Mouse (Mus musculus): ENCODE results near the gene Ccdc107.
A peak's percentile ranks its signal among the peaks of the same experiment; 100 is the strongest.
"Not testable (repeated sequence)": the region's sequence is repeated elsewhere in the genome, so short reads cannot be mapped to it uniquely, and the experiment has no call there.

Ccdc107 gene

GRCm38 (mm10) chr4:43485666-43486065 is 7.0 kb upstream of the Ccdc107 start:
- not testable (repeated sequence) for DNase-seq (ENCODE audit: low read depth, low spot score)

- DNase-seq (ENCODE audit: low read depth, low spot score), result no peak
These were observed 3.1 kb upstream of the Ccdc107 start for GRCm38 (mm10) chr4:43489611-43490010.

- DNase-seq (ENCODE audit: low read depth, low spot score), result no peak
These were observed 1.9 kb upstream of the Ccdc107 start for GRCm38 (mm10) chr4:43490801-43491200.

GRCm38 (mm10) chr4:43492101-43492820 is 439 bp upstream of the Ccdc107 start:
- DNase-seq (ENCODE audit: low read depth, low spot score), result peak; percentile 39

GRCm38 (mm10) chr4:43493186-43493845 is 616 bp downstream of the Ccdc107 start:
- peak; percentile 88 for DNase-seq (ENCODE audit: low read depth, low spot score)

- peak; percentile 37 for DNase-seq (ENCODE audit: low read depth, low spot score)
These were observed 1.1 kb downstream of the Ccdc107 start for GRCm38 (mm10) chr4:43493846-43494240.

GRCm38 (mm10) chr4:43496587-43496986 is 3.9 kb downstream of the Ccdc107 start:
- no peak for DNase-seq (ENCODE audit: low read depth, low spot score)

- no peak for DNase-seq (ENCODE audit: low read depth, low spot score)
These were observed 4.7 kb downstream of the Ccdc107 start for GRCm38 (mm10) chr4:43497405-43497804.

GRCm38 (mm10) chr4:43497946-43498345 is 5.2 kb downstream of the Ccdc107 start:
- DNase-seq (ENCODE audit: low read depth, low spot score), result no peak

- DNase-seq (ENCODE audit: low read depth, low spot score), result peak; percentile 60
These were observed 6.3 kb downstream of the Ccdc107 start for GRCm38 (mm10) chr4:43498983-43499382.

- DNase-seq (ENCODE audit: low read depth, low spot score), result peak; percentile 87
These were observed 7.0 kb downstream of the Ccdc107 start, which contains the start of gene Arhgef39 for GRCm38 (mm10) chr4:43499407-43500333. Gene Arhgef39, minus strand, starts transcription at chr4:43499695.

- DNase-seq (ENCODE audit: low read depth, low spot score), result no peak
These were observed 10.3 kb downstream of the Ccdc107 start for GRCm38 (mm10) chr4:43503041-43503440.

GRCm38 (mm10) chr4:43503506-43503905 is 10.8 kb downstream of the Ccdc107 start:
- no peak for DNase-seq (ENCODE audit: low read depth, low spot score)

- no peak for DNase-seq (ENCODE audit: low read depth, low spot score)
These were observed 11.6 kb downstream of the Ccdc107 start for GRCm38 (mm10) chr4:43504269-43504668.

GRCm38 (mm10) chr4:43506074-43506473 is 13.4 kb downstream of the Ccdc107 start:
- DNase-seq (ENCODE audit: low read depth, low spot score), result no peak

GRCm38 (mm10) chr4:43506536-43507185 is 14.0 kb downstream of the Ccdc107 start, which contains the start of gene Car9:
Gene Car9, plus strand, starts transcription at chr4:43506966.
- DNase-seq (ENCODE audit: low read depth, low spot score), result no peak

GRCm38 (mm10) chr4:43507938-43508665 is 15.4 kb downstream of the Ccdc107 start:
- no peak for DNase-seq (ENCODE audit: low read depth, low spot score)

GRCm38 (mm10) chr4:43508666-43508997 is 15.9 kb downstream of the Ccdc107 start:
- DNase-seq (ENCODE audit: low read depth, low spot score), result no peak

- no peak for DNase-seq (ENCODE audit: low read depth, low spot score)
These were observed 16.4 kb downstream of the Ccdc107 start for GRCm38 (mm10) chr4:43509109-43509508.

GRCm38 (mm10) chr4:43511675-43512454 is 19.2 kb downstream of the Ccdc107 start:
- no peak for DNase-seq (ENCODE audit: low read depth, low spot score)
